Mouse (Mus musculus): ENCODE data around the gene Krt79. TPM values are rescaled to one million over a fixed set of nuclear protein-coding genes. Genes with fewer than 3 reads are reported as not detected.

Gene Krt79
- total RNA-seq, 1 experiment, result 2.0 TPM

GRCm38 (mm10) chr15:101983949-101984601 is 44.0 kb upstream of the Krt79 start:
- peak overlapping the region; percentile 64 for H3K9ac ChIP-seq (ENCODE audit: insufficient read depth, low read depth, low read length, poor library complexity, severe bottlenecking)
- TF ChIP-seq ZC3H11A (IDR thresholded peaks at IDR 0.05; ENCODE audit: borderline replicate concordance, low read depth, low read length) (peak; percentile 97), HCFC1 (IDR thresholded peaks at IDR 0.05; ENCODE audit: borderline replicate concordance, insufficient read depth, low read length) (peak; percentile 22; the same call in 1 of the 2 replicates), MAFK (IDR thresholded peaks at IDR 0.05; ENCODE audit: insufficient read depth, low read depth, low read length) (no peak), ZNF384 (IDR thresholded peaks at IDR 0.05; ENCODE audit: low read depth, low read length) (peak; percentile 82), CHD2 (IDR thresholded peaks at IDR 0.05; ENCODE audit: low read depth, low read length) (peak; percentile 81)
- H3K36me3 ChIP-seq (ENCODE audit: control insufficient read depth, insufficient read depth, low read length, poor library complexity, severe bottlenecking), result no peaks in the 10 kb centered on the region
- in situ Hi-C loops (cut with MboI; ENCODE audit: low sequenced_read_pairs in 2 of 2, unreplicated experiment in 2 of 2), result loop anchor here (10.0 to 25.0 kb wide), 2 partner anchors 647 to 649 kb away; no protein-coding TSS in a partner anchor
- peak; percentile 98 for DNase-seq (ENCODE audit: low read depth, low spot score)
- no peaks in the 10 kb centered on the region for H3K9me3 ChIP-seq (ENCODE audit: control insufficient read depth, insufficient read depth, low read depth, low read length)
- peak overlapping the region; percentile 74; the same call in 1 of the 2 replicates for H3K27ac ChIP-seq (ENCODE audit: insufficient read depth, low read depth, low read length, poor library complexity, severe bottlenecking)
- H3K4me1 ChIP-seq (ENCODE audit: control insufficient read depth in 2 of 2, insufficient read depth in 2 of 2, low read length in 2 of 2, poor library complexity in 1 of 2), result peaks cover 0 to 10% of the 10 kb centered on the region in 2 experiments; a peak in 1 of 4 replicates
- peak overlapping the region; percentile 32 to 44; a peak in 3 of 4 replicates for H3K4me3 ChIP-seq (ENCODE audit: insufficient read depth in 1 of 2, low read depth in 1 of 2, low read length in 2 of 2, poor library complexity in 1 of 2, severe bottlenecking in 1 of 2)

GRCm38 (mm10) chr15:101983315-101983948 is 43.3 kb upstream of the Krt79 start:
- DNase-seq (ENCODE audit: low read depth, low spot score), result no peak
- no peak overlapping the region for H3K27ac ChIP-seq (ENCODE audit: insufficient read depth, low read depth, low read length, poor library complexity, severe bottlenecking)
- H3K9ac ChIP-seq (ENCODE audit: insufficient read depth, low read depth, low read length, poor library complexity, severe bottlenecking), result peak overlapping the region; percentile 64
- H3K4me1 ChIP-seq (ENCODE audit: control insufficient read depth in 2 of 2, insufficient read depth in 2 of 2, low read length in 2 of 2, poor library complexity in 1 of 2), result peaks cover 0 to 8% of the 10 kb centered on the region in 2 experiments; a peak in 1 of 4 replicates
- no peaks in the 10 kb centered on the region for H3K36me3 ChIP-seq (ENCODE audit: control insufficient read depth, insufficient read depth, low read length, poor library complexity, severe bottlenecking)
- TF ChIP-seq ZNF384 (IDR thresholded peaks at IDR 0.05; ENCODE audit: low read depth, low read length) (no peak), ZC3H11A (IDR thresholded peaks at IDR 0.05; ENCODE audit: borderline replicate concordance, low read depth, low read length) (no peak), HCFC1 (IDR thresholded peaks at IDR 0.05; ENCODE audit: borderline replicate concordance, insufficient read depth, low read length) (no peak), MAFK (IDR thresholded peaks at IDR 0.05; ENCODE audit: insufficient read depth, low read depth, low read length) (no peak), CHD2 (IDR thresholded peaks at IDR 0.05; ENCODE audit: low read depth, low read length) (no peak)
- in situ Hi-C loops (cut with MboI; ENCODE audit: low sequenced_read_pairs in 2 of 2, unreplicated experiment in 2 of 2), result loop anchor here (10.0 to 25.0 kb wide), 2 partner anchors 646 to 649 kb away; no protein-coding TSS in a partner anchor
- peak overlapping the region in 1 of 2 experiments; percentile 15; a peak in 1 of 4 replicates for H3K4me3 ChIP-seq (ENCODE audit: insufficient read depth in 1 of 2, low read depth in 1 of 2, low read length in 2 of 2, poor library complexity in 1 of 2, severe bottlenecking in 1 of 2)
- H3K9me3 ChIP-seq (ENCODE audit: control insufficient read depth, insufficient read depth, low read depth, low read length), result no peaks in the 10 kb centered on the region

GRCm38 (mm10) chr15:101980849-101981248 is 40.7 kb upstream of the Krt79 start:
- no peak for TF ChIP-seq ZC3H11A (IDR thresholded peaks at IDR 0.05; ENCODE audit: borderline replicate concordance, low read depth, low read length)
- no peak for TF ChIP-seq MAFK (IDR thresholded peaks at IDR 0.05; ENCODE audit: insufficient read depth, low read depth, low read length)
- no peak for TF ChIP-seq ZNF384 (IDR thresholded peaks at IDR 0.05; ENCODE audit: low read depth, low read length)
- no peak for TF ChIP-seq CHD2 (IDR thresholded peaks at IDR 0.05; ENCODE audit: low read depth, low read length)
- no peak for TF ChIP-seq HCFC1 (IDR thresholded peaks at IDR 0.05; ENCODE audit: borderline replicate concordance, insufficient read depth, low read length)
- Histone ChIP-seq H3K9ac (ENCODE audit: insufficient read depth, low read depth, low read length, poor library complexity, severe bottlenecking) (no peak overlapping the region), H3K4me3 (ENCODE audit: insufficient read depth in 1 of 2, low read depth in 1 of 2, low read length in 2 of 2, poor library complexity in 1 of 2, severe bottlenecking in 1 of 2) (no peak overlapping the region), H3K4me1 (ENCODE audit: control insufficient read depth in 2 of 2, insufficient read depth in 2 of 2, low read length in 2 of 2, poor library complexity in 1 of 2) (peaks cover 2 to 16% of the 10 kb centered on the region in 2 experiments; a peak in 1 of 4 replicates), H3K36me3 (ENCODE audit: control insufficient read depth, insufficient read depth, low read length, poor library complexity, severe bottlenecking) (no peaks in the 10 kb centered on the region), H3K9me3 (ENCODE audit: control insufficient read depth, insufficient read depth, low read depth, low read length) (no peaks in the 10 kb centered on the region), H3K27ac (ENCODE audit: insufficient read depth, low read depth, low read length, poor library complexity, severe bottlenecking) (no peak overlapping the region)
- in situ Hi-C loops (cut with MboI; ENCODE audit: low sequenced_read_pairs in 2 of 2, unreplicated experiment in 2 of 2), result loop anchor here (10.0 to 25.0 kb wide), 2 partner anchors 644 to 646 kb away; no protein-coding TSS in a partner anchor
- DNase-seq (ENCODE audit: low read depth, low spot score), result no peak

- TF ChIP-seq HCFC1 (IDR thresholded peaks at IDR 0.05; ENCODE audit: borderline replicate concordance, insufficient read depth, low read length), result no peak
- TF ChIP-seq MAFK (IDR thresholded peaks at IDR 0.05; ENCODE audit: insufficient read depth, low read depth, low read length), result peak; percentile 33; the same call in 1 of the 2 replicates
- no peak for TF ChIP-seq CHD2 (IDR thresholded peaks at IDR 0.05; ENCODE audit: low read depth, low read length)
- no peaks in the 10 kb centered on the region for H3K36me3 ChIP-seq (ENCODE audit: control insufficient read depth, insufficient read depth, low read length, poor library complexity, severe bottlenecking)
- peak overlapping the region; percentile 33 to 59; a peak in 3 of 4 replicates for H3K4me3 ChIP-seq (ENCODE audit: insufficient read depth in 1 of 2, low read depth in 1 of 2, low read length in 2 of 2, poor library complexity in 1 of 2, severe bottlenecking in 1 of 2)
- H3K4me1 ChIP-seq (ENCODE audit: control insufficient read depth in 2 of 2, insufficient read depth in 2 of 2, low read length in 2 of 2, poor library complexity in 1 of 2), result peaks cover 2 to 16% of the 10 kb centered on the region in 2 experiments; a peak in 2 of 4 replicates
- in situ Hi-C loops (cut with MboI; ENCODE audit: low sequenced_read_pairs in 2 of 2, unreplicated experiment in 2 of 2), result loop anchor here (10.0 to 25.0 kb wide), 3 partner anchors 202 to 640 kb away; no protein-coding TSS in a partner anchor
- DNase-seq (ENCODE audit: low read depth, low spot score), result no peak
- peak overlapping the region; percentile 64 for H3K9ac ChIP-seq (ENCODE audit: insufficient read depth, low read depth, low read length, poor library complexity, severe bottlenecking)
- H3K9me3 ChIP-seq (ENCODE audit: control insufficient read depth, insufficient read depth, low read depth, low read length), result no peaks in the 10 kb centered on the region
- no peak overlapping the region for H3K27ac ChIP-seq (ENCODE audit: insufficient read depth, low read depth, low read length, poor library complexity, severe bottlenecking)
Observed at GRCm38 (mm10) chr15:101977043-101977726, 37.1 kb upstream of the Krt79 start.

Data from ES-E14 (cell line).